Mouse (Mus musculus) layer of hippocampus, adult 18-20 months (tissue): ENCODE results near the gene Klk1b5. TPM values are rescaled to one million over a fixed set of nuclear protein-coding genes. Genes with fewer than 3 reads are reported as not detected.

Experiments
- DNase-seq, 2 experiments: peaks; one replicate each; pipeline ENCODE4 v3.0.0; 2022; ENCODE audit warnings: low spot score in 2 of 2
- total RNA-seq, 2 experiments: library from RNA; stranded (reverse); gene quantifications; 2 replicates each; pipeline ENCODE4 v1.2.3; 2021

Gene Klk1b5
- total RNA-seq, 2 experiments from 2014 or later = not detected

- DNase-seq = no peak
These were observed 37.4 kb downstream of the Klk1b5 start for GRCm38 (mm10) chr7:44253023-44253616.

- no peak for DNase-seq
These were observed 39.2 kb downstream of the Klk1b5 start for GRCm38 (mm10) chr7:44254930-44255329.

- DNase-seq = no peak
These were observed 41.5 kb downstream of the Klk1b5 start, which contains the start of gene Acp4 for GRCm38 (mm10) chr7:44257278-44257677. Gene Acp4, minus strand, starts transcription at chr7:44257378.

GRCm38 (mm10) chr7:44260410-44260809, 44.7 kb downstream of the Klk1b5 start:
- no peak for DNase-seq

- DNase-seq = no peak
These were observed 45.4 kb downstream of the Klk1b5 start, which contains the start of gene Gm15517 for GRCm38 (mm10) chr7:44261147-44261546. Gene Gm15517, plus strand, starts transcription at chr7:44261447.

GRCm38 (mm10) chr7:44262791-44263643, 47.3 kb downstream of the Klk1b5 start:
- DNase-seq = peak; percentile 92 to 99

- no peak for DNase-seq
These were observed 52.4 kb downstream of the Klk1b5 start for GRCm38 (mm10) chr7:44268117-44268516.

- no peak for DNase-seq
These were observed 53.7 kb downstream of the Klk1b5 start for GRCm38 (mm10) chr7:44269397-44269796.

Other genes starting within 250 kb of the Klk1b5 start
- not detected for gene Klk1b1, start 249.2 kb upstream of the Klk1b5 start, total RNA-seq
- not detected for gene Klk1b9, start 239.9 kb upstream of the Klk1b5 start, total RNA-seq
- not detected for gene Klk1b11, start 220.1 kb upstream of the Klk1b5 start, total RNA-seq
- not detected for gene Klk1b26, start 203.8 kb upstream of the Klk1b5 start, total RNA-seq
- gene Klk1b27, start 163.7 kb upstream of the Klk1b5 start, total RNA-seq = not detected
- not detected for gene Klk1b21, start 113.6 kb upstream of the Klk1b5 start, total RNA-seq
- not detected for gene Klk1b22, start 103.3 kb upstream of the Klk1b5 start, total RNA-seq
- not detected for gene Klk1b16, start 79.2 kb upstream of the Klk1b5 start, total RNA-seq
- not detected for gene Klk1b24, start 27.7 kb upstream of the Klk1b5 start, total RNA-seq
- gene Klk1b3, start 17.8 kb upstream of the Klk1b5 start, total RNA-seq = not detected
- gene Klk1b4, start 8.5 kb upstream of the Klk1b5 start, total RNA-seq = not detected
- not detected for gene Klk1, start 9.4 kb downstream of the Klk1b5 start, total RNA-seq
- not detected for gene Gm36864, start 20.2 kb downstream of the Klk1b5 start, total RNA-seq
- gene 1700028J19Rik, start 30.8 kb downstream of the Klk1b5 start, total RNA-seq = under 1 TPM; 0.62 to 0.84 TPM
- gene 2410002F23Rik, start 30.8 kb downstream of the Klk1b5 start, total RNA-seq = 10 to 100 TPM; 78.3 to 89.3 TPM
- gene Acp4, start 41.4 kb downstream of the Klk1b5 start, total RNA-seq = not detected
- not detected for gene Gm15517, start 45.5 kb downstream of the Klk1b5 start, total RNA-seq
- 1 to 10 TPM; 3.3 to 3.6 TPM for gene Clec11a, start 91.0 kb downstream of the Klk1b5 start, total RNA-seq
- 100 to 1,000 TPM; 626 to 653 TPM for gene Shank1, start 94.3 kb downstream of the Klk1b5 start, total RNA-seq
- 10 to 100 TPM; 85.4 to 87.4 TPM for gene Syt3, start 168.2 kb downstream of the Klk1b5 start, total RNA-seq
- gene 1700008O03Rik, start 169.9 kb downstream of the Klk1b5 start, total RNA-seq = 1 to 10 TPM; 2.1 to 4.5 TPM
- 100 to 1,000 TPM; 336 to 349 TPM for gene Lrrc4b, start 213.1 kb downstream of the Klk1b5 start, total RNA-seq
- 10 to 100 TPM; 13.0 TPM for gene Aspdh, start 249.4 kb downstream of the Klk1b5 start, total RNA-seq